Mouse (Mus musculus): ENCODE results near the gene Fntb.

DNA sequence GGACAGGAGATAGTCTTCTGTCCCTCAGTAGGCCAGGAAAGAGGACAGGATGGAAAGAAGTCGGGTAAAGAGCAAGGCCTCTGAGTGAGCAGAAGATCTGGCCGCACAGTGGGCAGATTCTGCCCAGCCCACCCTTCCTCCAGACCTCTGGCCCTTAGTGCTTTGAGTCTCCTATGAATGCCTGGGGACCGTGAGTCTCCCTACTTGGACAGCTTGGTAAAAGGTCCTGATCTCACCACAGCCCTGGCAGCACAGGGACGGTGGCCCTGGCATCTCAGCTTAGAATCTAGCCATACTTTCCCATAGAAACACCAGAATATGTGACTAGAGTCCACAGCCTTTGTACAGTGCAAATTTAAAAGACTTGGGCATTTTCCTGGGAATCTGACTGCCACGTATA is 14.6 kb downstream of the Fntb start:
- no peak for TF ChIP-seq USF1 (IDR thresholded peaks at IDR 0.05; ENCODE audit: low read depth)
- TF ChIP-seq POLR2A (IDR thresholded peaks at IDR 0.05; ENCODE audit: insufficient read length, low read depth): no peak
- TF ChIP-seq TCF12 (IDR thresholded peaks at IDR 0.05; ENCODE audit: insufficient read depth, poor library complexity, severe bottlenecking): no peak
- no peak for TF ChIP-seq E2F4 (IDR thresholded peaks at IDR 0.05; ENCODE audit: insufficient read depth)

Measured in myocyte (in vitro differentiated cells).